In genomic region chr12:98280530-98280929, GRCm38 (mm10) we compare ENCODE assay signal across 9 mouse cellular contexts. TPM values are rescaled to one million over a fixed set of nuclear protein-coding genes. Genes with fewer than 3 reads are reported as not detected.
DNase-seq lines count a peak whose midpoint lies in the region; ATAC-seq and TF ChIP-seq lines count a peak whose summit lies in the region.
"Had no signal": no experiment of that assay in that cellular context is flagged by ENCODE, and none has a peak within 500 bp of the region (broad histone marks: within the 10 kb centered on the region; RNA-seq: fewer than 3 reads in every experiment).

No protein-coding gene starts in this region.

- intact Hi-C loops in left cerebral cortex, postnatal 36 days (cut with DNase I): loop anchor here (2.0 to 10.0 kb wide), 2 partner anchors 64 to 340 kb away; no protein-coding TSS in a partner anchor

- peak; percentile 63 for DNase-seq in testis, postnatal 10 days (ENCODE audit: low spot score)
- DNase-seq in testis, postnatal 14 days (ENCODE audit: low spot score): no peak
- DNase-seq in adrenal gland, postnatal 36 days: peak; percentile 53 to 73
- peak; percentile 78 for DNase-seq in embryonic facial prominence, embryonic 11.5 days (ENCODE audit: low spot score)
- peak; percentile 85 for DNase-seq in hindbrain, postnatal 0 days (ENCODE audit: low spot score)
- peak; percentile 47 to 56 for DNase-seq in left cerebral cortex, postnatal 36 days (ENCODE audit: low spot score in 2 of 2)
- peak; percentile 67 to 72 for DNase-seq in natural killer cell, adult 2 months (ENCODE audit: low spot score in 2 of 2)
- no peak for DNase-seq in c-Kit-positive CD71-positive TER-119-positive erythroid progenitor cells, embryonic 14.5 days (ENCODE audit: low spot score)

- no peak for ATAC-seq in embryonic facial prominence, embryonic 11.5 days (replicated peaks; ENCODE audit: insufficient number of reproducible peaks, low FRiP score, low TSS enrichment, low read depth)
- peak; percentile 63; the same call in 1 of the 2 replicates for ATAC-seq in hindbrain, postnatal 0 days

- no peak overlapping the region for H3K4me3 ChIP-seq in embryonic facial prominence, embryonic 11.5 days (ENCODE audit: low read depth, low read length)
- H3K4me3 ChIP-seq in hindbrain, postnatal 0 days (ENCODE audit: low read length): no peak overlapping the region
- H3K4me3 ChIP-seq: heart, embryonic 13.5 days had no signal

- peak; percentile 94 for TF ChIP-seq CTCF in hindbrain, postnatal 0 days (IDR thresholded peaks at IDR 0.05; ENCODE audit: low read depth)

- no peak overlapping the region for H3K9ac ChIP-seq in embryonic facial prominence, embryonic 11.5 days (replicated peaks; ENCODE audit: low read length)
- H3K9ac ChIP-seq in hindbrain, postnatal 0 days (replicated peaks; ENCODE audit: low read length): no peak overlapping the region
- H3K9ac ChIP-seq: heart, embryonic 13.5 days had no signal

- no peak overlapping the region for H3K27ac ChIP-seq in embryonic facial prominence, embryonic 11.5 days (replicated peaks; ENCODE audit: low read depth, low read length)
- H3K27ac ChIP-seq in hindbrain, postnatal 0 days: no peak overlapping the region
- H3K27ac ChIP-seq: heart, embryonic 13.5 days had no signal

- 33% methylated on average over 5 of the region's 5 CpGs for WGBS in embryonic facial prominence, embryonic 11.5 days
- 30% methylated on average over 5 of the region's 5 CpGs for WGBS in hindbrain, postnatal 0 days

- no peaks in the 10 kb centered on the region for H3K36me3 ChIP-seq in embryonic facial prominence, embryonic 11.5 days (replicated peaks; ENCODE audit: control insufficient read depth, insufficient read depth, low read depth, low read length)
- no peaks in the 10 kb centered on the region for H3K36me3 ChIP-seq in hindbrain, postnatal 0 days (ENCODE audit: insufficient read depth, low read length)
- H3K36me3 ChIP-seq: heart, embryonic 13.5 days had no signal

- no peaks in the 10 kb centered on the region for H3K9me3 ChIP-seq in embryonic facial prominence, embryonic 11.5 days (replicated peaks; ENCODE audit: control insufficient read depth, low read length)
- no peaks in the 10 kb centered on the region for H3K9me3 ChIP-seq in hindbrain, postnatal 0 days (ENCODE audit: low read length)
- H3K9me3 ChIP-seq: heart, embryonic 13.5 days had no signal

- no peaks in the 10 kb centered on the region for H3K4me1 ChIP-seq in embryonic facial prominence, embryonic 11.5 days (ENCODE audit: control insufficient read depth, insufficient read depth, low read length)
- H3K4me1 ChIP-seq in hindbrain, postnatal 0 days (ENCODE audit: insufficient read depth, low read length): no peaks in the 10 kb centered on the region

- no peaks in the 10 kb centered on the region for H3K27me3 ChIP-seq in embryonic facial prominence, embryonic 11.5 days (ENCODE audit: control insufficient read depth, insufficient read depth, low read length)
- H3K27me3 ChIP-seq in hindbrain, postnatal 0 days (ENCODE audit: insufficient read depth, low read length): no peaks in the 10 kb centered on the region
- H3K27me3 ChIP-seq: heart, embryonic 13.5 days had no signal

- H3K4me2 ChIP-seq in embryonic facial prominence, embryonic 11.5 days (ENCODE audit: low read depth, low read length): no peak overlapping the region
- no peak overlapping the region for H3K4me2 ChIP-seq in hindbrain, postnatal 0 days (ENCODE audit: low read depth, low read length)
- H3K4me2 ChIP-seq: heart, embryonic 13.5 days had no signal

RNA-seq across cellular contexts. Expression of gene Gpr65, which starts 12.1 kb away (rescaled TPM):
- total RNA-seq in adrenal gland, postnatal 36 days (2021): 1 to 10 TPM; 1.3 to 1.4 TPM
- polyA plus RNA-seq in embryonic facial prominence, embryonic 11.5 days (2014; fragmentation: Nextera tagmentation; extraction: Ambion mirVana): 0.26 and 0.45 TPM in 2 replicates
- total RNA-seq in hindbrain, postnatal 0 days (2014; rRNA removed): 0.42 TPM in 1 of 2 replicates, not detected in the other
- polyA plus RNA-seq in hindbrain, postnatal 0 days (2015; fragmentation: Nextera tagmentation; extraction: Ambion mirVana): 0.18 and 0.33 TPM in 2 replicates
- under 1 TPM in 1 of 2 experiments, not detected in 1; 0.20 TPM for total RNA-seq in left cerebral cortex, postnatal 36 days (2021)

RNA-seq across cellular contexts. Expression of gene Galc, which starts 21.3 kb away (rescaled TPM):
- 10 to 100 TPM; 11.1 to 20.1 TPM for total RNA-seq in adrenal gland, postnatal 36 days (2021)
- polyA plus RNA-seq in embryonic facial prominence, embryonic 11.5 days (2014; fragmentation: Nextera tagmentation; extraction: Ambion mirVana): 11.3 and 12.4 TPM in 2 replicates
- 14.3 and 19.1 TPM in 2 replicates for total RNA-seq in hindbrain, postnatal 0 days (2014; rRNA removed)
- polyA plus RNA-seq in hindbrain, postnatal 0 days (2015; fragmentation: Nextera tagmentation; extraction: Ambion mirVana): 11.6 and 12.2 TPM in 2 replicates
- total RNA-seq in left cerebral cortex, postnatal 36 days (2021): 10 to 100 TPM; 17.8 to 25.8 TPM

Comparison
In these comparisons a context has a peak if more than half of its experiments do, and no peak if none do; other contexts are left out.
1. DNase-seq: peak in testis, postnatal 10 days (single experiment), adrenal gland, postnatal 36 days (2 of 2), embryonic facial prominence, embryonic 11.5 days (single experiment), hindbrain, postnatal 0 days (single experiment), left cerebral cortex, postnatal 36 days (2 of 2) and natural killer cell, adult 2 months (2 of 2); none in testis, postnatal 14 days (single experiment) and c-Kit-positive CD71-positive TER-119-positive erythroid progenitor cells, embryonic 14.5 days (single experiment).